Mouse (Mus musculus) small intestine, adult 2 months (tissue): ENCODE measurements around the gene Vwa5b2. TPM values are rescaled to one million over a fixed set of nuclear protein-coding genes. Genes with fewer than 3 reads are reported as not detected.
A peak's percentile ranks its signal among the peaks of the same experiment; 100 is the strongest.

Experiments used
- H3K27ac ChIP-seq: fragments of 200-500 bp; 2 replicates; pipeline ENCODE4 v1.5.1; 2012; ENCODE audit warnings: low read depth, low read length, control low read depth, inconsistent platforms; ENCODE audit not compliant: insufficient read depth
- H3K27me3 ChIP-seq: fragments of 200-500 bp; 2 replicates; pipeline ENCODE4 v1.6.1; 2012; ENCODE audit warnings: mild to moderate bottlenecking, moderate library complexity, low read length, inconsistent platforms; ENCODE audit not compliant: control insufficient read depth, insufficient read depth
- H3K36me3 ChIP-seq: fragments of 200-500 bp; 2 replicates; pipeline ENCODE4 v1.6.1; 2012; ENCODE audit warnings: mild to moderate bottlenecking, low read length, control low read depth, inconsistent platforms; ENCODE audit not compliant: control insufficient read depth, insufficient read depth
- H3K4me1 ChIP-seq: fragments of 200-500 bp; 2 replicates; pipeline ENCODE4 v1.6.1; 2012; ENCODE audit warnings: low read length, inconsistent platforms, mixed read lengths; ENCODE audit not compliant: control insufficient read depth, insufficient read depth, insufficient read length
- H3K4me3 ChIP-seq: fragments of 200-500 bp; 2 replicates; pipeline ENCODE4 v1.5.1; 2012; ENCODE audit warnings: low read depth, mild to moderate bottlenecking, control low read depth, inconsistent platforms, low read length, moderate library complexity
- CTCF ChIP-seq: fragments of 200-500 bp; IDR thresholded peaks from 2 replicates; pipeline ENCODE4 v1.5.1; 2012; ENCODE audit warnings: low read depth, mild to moderate bottlenecking, control low read depth, inconsistent platforms, low read length, moderate library complexity, mixed read lengths; ENCODE audit not compliant: insufficient replicate concordance, insufficient read length; ENCODE audit errors: extremely low read depth
- POLR2A ChIP-seq: fragments of 200-500 bp; IDR thresholded peaks from 2 replicates; pipeline ENCODE4 v1.6.1; 2012; ENCODE audit warnings: low read depth, mild to moderate bottlenecking, control low read depth, inconsistent platforms, low read length, moderate library complexity
- WGBS: fragments of 180-500 bp; shearing (Covaris S2); methylation state at CpG from one replicate; pipeline ENCODE4 v1.1.7; 2018; 5-methylcytosine and 5-hydroxymethylcytosine counted together
- polyA plus RNA-seq: library from polyadenylated mRNA; depleted of rRNA; stranded (reverse); fragments of >200 nt; gene quantifications from 2 replicates; pipeline ENCODE4 v1.2.3, GENCODE M21; 2012; rRNA removed

Vwa5b2 gene
- polyA plus RNA-seq, 1 experiment = 6.8 TPM

DNA sequence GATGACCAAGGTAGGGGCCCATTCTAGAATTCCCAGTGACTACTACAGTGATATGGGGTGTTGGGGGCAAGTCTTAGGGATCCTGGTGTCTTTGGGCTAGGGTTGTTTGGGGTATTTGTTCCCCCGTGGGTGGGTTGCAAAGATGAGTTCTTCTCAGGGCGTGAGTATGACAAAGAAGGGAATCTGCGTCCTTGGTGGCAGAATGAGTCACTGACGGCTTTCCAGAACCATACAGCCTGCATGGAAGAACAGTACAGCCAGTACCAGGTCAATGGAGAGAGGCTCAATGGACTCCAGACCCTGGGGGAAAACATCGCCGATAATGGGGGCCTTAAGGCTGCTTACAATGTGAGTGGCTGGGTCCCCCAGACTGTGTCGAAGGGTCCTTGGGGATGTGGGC, 54.6 kb downstream of the Vwa5b2 start:
- Histone ChIP-seq H3K4me1 (0 out of 2 replicates have a peak, but pooled peaks cover 2% of the 10 kb centered on the region), H3K27me3 (no peaks in the 10 kb centered on the region), H3K27ac (no peak overlapping the region), H3K4me3 (no peak overlapping the region), H3K36me3 (no peaks in the 10 kb centered on the region)
- no peak for TF ChIP-seq CTCF
- no peak for TF ChIP-seq POLR2A
- 82% methylated on average over 7 of the region's 7 CpGs for WGBS

DNA sequence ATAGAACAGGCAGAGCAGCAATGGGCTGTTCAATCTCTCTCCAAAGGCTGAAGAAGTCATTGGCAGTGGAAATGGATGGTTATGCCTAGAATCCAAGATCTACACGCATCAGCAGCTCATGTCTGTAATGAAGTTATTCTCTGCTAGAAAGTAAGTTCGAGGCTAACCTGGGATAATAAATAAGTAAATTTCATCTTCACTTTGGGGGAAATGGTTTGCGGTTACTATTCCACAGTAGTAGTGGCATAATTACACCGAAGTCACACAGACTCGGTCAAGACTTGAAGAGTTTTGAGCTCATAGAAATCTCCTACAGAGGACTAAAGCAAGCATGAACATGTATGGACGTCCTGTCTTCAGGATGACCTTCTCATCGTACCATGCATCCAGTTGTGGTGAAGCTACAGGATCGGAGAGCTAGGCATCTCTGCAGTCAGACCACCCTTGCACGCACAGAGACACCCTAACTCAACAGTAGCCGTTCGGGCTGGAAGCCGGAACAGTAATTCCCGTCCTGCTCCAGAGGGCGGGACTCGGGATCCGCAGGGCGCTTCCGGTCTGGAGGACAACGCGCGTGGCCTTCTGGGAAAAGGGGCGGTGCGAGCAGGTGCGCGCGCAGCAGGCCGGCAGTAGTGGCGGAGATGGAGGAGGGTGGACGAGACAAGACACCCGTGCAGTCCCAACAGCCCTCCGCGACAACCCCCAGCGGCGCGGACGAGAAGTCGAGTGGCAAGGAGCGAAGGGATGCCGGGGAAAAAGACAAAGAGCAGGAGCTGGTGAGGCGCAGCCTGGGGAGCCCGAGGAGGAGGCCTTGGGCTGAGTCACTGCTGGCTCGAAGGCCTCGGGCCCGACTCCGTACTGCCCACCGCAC, 62.0 kb downstream of the Vwa5b2 start, which contains the start of gene Psmd2:
TSS of gene Psmd2 (plus strand) at position 577 of the 871 bp plus-strand sequence.
- peak within 1 kb of the TSS; percentile 55 for H3K27ac ChIP-seq
- H3K4me3 ChIP-seq = peak within 1 kb of the TSS; percentile 87
- no peak for TF ChIP-seq CTCF
- TF ChIP-seq POLR2A = peak; percentile 85
- WGBS = 1% methylated on average over 46 of the region's 46 CpGs
- no peaks in the 10 kb centered on the region for H3K27me3 ChIP-seq
- H3K4me1 ChIP-seq = no peaks in the 10 kb centered on the region
- H3K36me3 ChIP-seq = peaks cover 17% of the 10 kb centered on the region

DNA sequence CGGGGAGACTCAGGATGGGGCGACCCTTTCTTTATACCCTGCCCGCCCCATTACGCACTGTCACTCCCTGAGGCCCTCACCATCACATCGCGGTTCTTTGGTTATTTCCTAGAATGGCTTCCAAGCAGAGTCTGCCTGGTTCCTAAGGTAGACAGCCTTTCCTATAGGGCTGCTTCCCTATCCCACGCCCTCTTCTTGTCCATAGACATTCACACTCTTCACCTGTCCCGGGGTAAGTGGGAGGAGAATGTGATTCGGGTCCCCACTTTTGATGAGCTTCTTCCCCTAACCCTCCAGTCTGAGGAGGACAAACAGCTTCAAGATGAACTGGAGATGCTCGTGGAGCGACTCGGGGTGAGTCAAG, 62.7 kb downstream of the Vwa5b2 start:
- H3K4me3 ChIP-seq = peak overlapping the region; percentile 87
- TF ChIP-seq POLR2A = no peak
- 0 out of 2 replicates have a peak, but pooled peaks have one; percentile 7 for TF ChIP-seq CTCF
- peak overlapping the region; percentile 3; the same call in 1 of the 2 replicates for H3K27ac ChIP-seq
- no peaks in the 10 kb centered on the region for H3K4me1 ChIP-seq
- WGBS = 5% methylated on average over 12 of the region's 12 CpGs
- no peaks in the 10 kb centered on the region for H3K27me3 ChIP-seq
- peaks cover 23% of the 10 kb centered on the region for H3K36me3 ChIP-seq

- Histone ChIP-seq H3K4me1 (no peaks in the 10 kb centered on the region), H3K27me3 (no peaks in the 10 kb centered on the region), H3K27ac (no peak overlapping the region), H3K36me3 (peaks cover 32% of the 10 kb centered on the region), H3K4me3 (no peak overlapping the region)
- TF ChIP-seq POLR2A (no peak), CTCF (no peak)
- 61% methylated on average over 2 of the region's 2 CpGs for WGBS
These were observed 64.0 kb downstream of the Vwa5b2 start for GRCm38 (mm10) chr16:20653315-20653714.

Other genes with a start within 250 kb of the Vwa5b2 start
- gene Abcc5, start 163.1 kb upstream of the Vwa5b2 start, polyA plus RNA-seq = 17.7 and 19.1 TPM in 2 replicates
- 11.7 and 16.1 TPM in 2 replicates for gene Eif2b5, start 90.7 kb upstream of the Vwa5b2 start, polyA plus RNA-seq
- 33.8 and 52.4 TPM in 2 replicates for gene Dvl3, start 72.5 kb upstream of the Vwa5b2 start, polyA plus RNA-seq
- 177 and 508 TPM in 2 replicates for gene Ap2m1, start 54.0 kb upstream of the Vwa5b2 start, polyA plus RNA-seq
- 10.0 and 15.0 TPM in 2 replicates for gene Abcf3, start 40.9 kb upstream of the Vwa5b2 start, polyA plus RNA-seq
- 6.6 and 7.2 TPM in 2 replicates for gene Eef1akmt4, start 22.1 kb downstream of the Vwa5b2 start, polyA plus RNA-seq
- 0.08 TPM in 1 of 2 replicates, not detected in the other for gene Gm49333, start 22.1 kb downstream of the Vwa5b2 start, polyA plus RNA-seq
- gene Alg3, start 22.3 kb downstream of the Vwa5b2 start, polyA plus RNA-seq = 16.8 and 18.6 TPM in 2 replicates
- gene Camk2n2, start 31.8 kb downstream of the Vwa5b2 start, polyA plus RNA-seq = 3.1 and 6.7 TPM in 2 replicates
- 0.19 and 0.42 TPM in 2 replicates for gene Ece2, start 40.4 kb downstream of the Vwa5b2 start, polyA plus RNA-seq
- gene Psmd2, start 62.2 kb downstream of the Vwa5b2 start, polyA plus RNA-seq = 24.5 and 45.0 TPM in 2 replicates
- gene Eif4g1, start 78.8 kb downstream of the Vwa5b2 start, polyA plus RNA-seq = 213 and 340 TPM in 2 replicates
- 2.5 and 3.9 TPM in 2 replicates for gene Fam131a, start 103.8 kb downstream of the Vwa5b2 start, polyA plus RNA-seq
- 4.3 and 10.6 TPM in 2 replicates for gene Polr2h, start 128.2 kb downstream of the Vwa5b2 start, polyA plus RNA-seq
- gene Clcn2, start 128.3 kb downstream of the Vwa5b2 start, polyA plus RNA-seq = 102 and 218 TPM in 2 replicates
- 2.2 and 3.3 TPM in 2 replicates for gene Chrd, start 143.7 kb downstream of the Vwa5b2 start, polyA plus RNA-seq
- gene Thpo, start 145.0 kb downstream of the Vwa5b2 start, polyA plus RNA-seq = 2.0 and 4.0 TPM in 2 replicates